Mouse (Mus musculus): ENCODE measurements around the gene BC037034.

The BC037034 gene

GRCm38 (mm10) chr5:138263260-138264206, at the start of gene BC037034:
TSS of gene BC037034 (minus strand) at chr5:138264033.
- DNase-seq: peak; percentile 95 to 98

- no peak for DNase-seq
Measured at GRCm38 (mm10) chr5:138312795-138313194, 49.0 kb upstream of the BC037034 start.

- no peak for DNase-seq
Measured at GRCm38 (mm10) chr5:138299613-138300012, 35.8 kb upstream of the BC037034 start.

- no peak for DNase-seq
Measured at GRCm38 (mm10) chr5:138294158-138294557, 30.3 kb upstream of the BC037034 start.

- DNase-seq: no peak
Measured at GRCm38 (mm10) chr5:138291638-138292037, 27.8 kb upstream of the BC037034 start.

GRCm38 (mm10) chr5:138287861-138288260, 24.0 kb upstream of the BC037034 start:
- DNase-seq: no peak

GRCm38 (mm10) chr5:138283540-138283939, 19.7 kb upstream of the BC037034 start:
- DNase-seq: no peak

- no peak for DNase-seq
Measured at GRCm38 (mm10) chr5:138281798-138282197, 18.0 kb upstream of the BC037034 start.

GRCm38 (mm10) chr5:138280829-138281228, 17.0 kb upstream of the BC037034 start:
- DNase-seq: no peak

GRCm38 (mm10) chr5:138280425-138280768, 16.6 kb upstream of the BC037034 start:
- DNase-seq: no peak

- peak; percentile 75 to 86 for DNase-seq
Measured at GRCm38 (mm10) chr5:138279585-138280424, 16.0 kb upstream of the BC037034 start, which contains the start of the genes Gm43720, Gpc2 and Stag3. TSS of gene Gm43720 (minus strand) at chr5:138279958. TSS of gene Gpc2 (minus strand) at chr5:138280005. TSS of gene Stag3 (plus strand) at chr5:138280240.

GRCm38 (mm10) chr5:138277994-138278393, 14.2 kb upstream of the BC037034 start:
- no peak for DNase-seq

GRCm38 (mm10) chr5:138275216-138276050, 11.6 kb upstream of the BC037034 start:
- peak; percentile 61 to 66 for DNase-seq

GRCm38 (mm10) chr5:138274186-138274585, 10.4 kb upstream of the BC037034 start:
- no peak for DNase-seq

GRCm38 (mm10) chr5:138272409-138272923, 8.6 kb upstream of the BC037034 start, which contains the start of gene Gal3st4:
TSS of gene Gal3st4 (minus strand) at chr5:138272840.
- no peak for DNase-seq

GRCm38 (mm10) chr5:138271232-138271631, 7.4 kb upstream of the BC037034 start:
- DNase-seq: no peak

- DNase-seq: no peak
Measured at GRCm38 (mm10) chr5:138268980-138269379, 5.1 kb upstream of the BC037034 start.

GRCm38 (mm10) chr5:138267114-138267513, 3.3 kb upstream of the BC037034 start:
- no peak for DNase-seq

GRCm38 (mm10) chr5:138265712-138266111, 1.9 kb upstream of the BC037034 start:
- DNase-seq: no peak

GRCm38 (mm10) chr5:138264207-138264578, 360 bp upstream of the BC037034 start:
- DNase-seq: peak in 1 of 2 experiments; percentile 46

- no peak for DNase-seq
Measured at GRCm38 (mm10) chr5:138262582-138263240, 1.1 kb downstream of the BC037034 start.

GRCm38 (mm10) chr5:138262001-138262400, 1.8 kb downstream of the BC037034 start:
- DNase-seq: no peak

Measured in kidney, postnatal 36 days (tissue).